Mouse (Mus musculus): ENCODE measurements at regions not wholly inside any gene's neighbourhood (a gene's known extent, or its start where the extent isn't known, plus 50 kb on each side); places are given as distances from the start of the nearest gene placed in this dataset.

DNA sequence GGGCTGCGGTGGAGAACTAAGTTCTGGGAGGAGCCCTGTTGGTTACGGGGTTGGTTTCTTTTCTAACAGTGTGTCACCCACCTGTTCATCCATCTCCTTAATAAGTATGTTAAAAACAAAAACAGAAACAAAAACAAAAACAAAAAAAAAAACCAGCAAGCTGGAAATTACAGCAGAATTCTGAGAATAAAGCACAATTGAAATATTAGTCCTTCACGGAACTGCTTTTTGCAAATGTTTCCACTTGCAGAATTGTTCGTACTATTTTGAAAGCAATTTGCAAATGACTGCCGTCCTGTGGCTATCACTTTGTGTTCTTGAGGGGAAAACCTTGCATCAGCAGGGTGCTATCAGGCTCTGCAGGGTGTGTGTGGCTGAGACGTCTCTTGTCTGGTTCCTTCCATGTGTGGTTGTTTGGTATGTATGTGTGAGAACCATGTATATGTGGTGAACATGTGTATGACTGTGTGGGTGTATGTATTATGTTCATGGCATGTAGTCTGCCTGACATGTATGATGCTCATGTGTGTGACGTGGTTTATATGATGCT lies 53.3 kb upstream of the Mphosph6 start:
- TF ChIP-seq FLI1 (IDR thresholded peaks at IDR 0.05; ENCODE audit: low read length) (no peak), GATA1 (IDR thresholded peaks at IDR 0.05; ENCODE audit: borderline replicate concordance, low read length) (no peak)

Measured in megakaryocyte, embryonic 14.5 days (primary cell).